Mouse (Mus musculus) C2C12 (cell line): ENCODE results near the gene Rgs6.

Source experiments
- CEBPB ChIP-seq: IDR thresholded peaks from one replicate; pipeline ENCODE4 v1.6.1; 2011; ENCODE audit warnings: low read depth, mild to moderate bottlenecking, control low read depth, moderate library complexity
- CTCF ChIP-seq: IDR thresholded peaks from one replicate; pipeline ENCODE4 v1.5.1; 2011; ENCODE audit not compliant: control insufficient read depth, insufficient read depth, insufficient read length

- TF ChIP-seq CTCF (no peak), CEBPB (no peak)
Measured at GRCm38 (mm10) chr12:83105514-83106119, 517.5 kb downstream of the Rgs6 start.
